In genomic region chr6:113238442-113238841, GRCm38 (mm10) we compare ENCODE assay signal across 8 mouse cellular contexts. TPM values are rescaled to one million over a fixed set of nuclear protein-coding genes. Genes with fewer than 3 reads are reported as not detected.
A peak's percentile ranks its signal among the peaks of the same experiment; 100 is the strongest.
DNase-seq lines count a peak whose midpoint lies in the region; ATAC-seq and TF ChIP-seq lines count a peak whose summit lies in the region.

No protein-coding gene starts in this region.

- intact Hi-C loops in gastrocnemius, adult 2 months (cut with DNase I) = loop anchor here (5.0 kb wide), 1 partner anchor 64 kb away; no protein-coding TSS in a partner anchor

- peak overlapping the region; percentile 92 for H3K4me3 ChIP-seq in gastrocnemius, adult 2 months
- H3K4me3 ChIP-seq in E14TG2a.4 (replicated peaks; ENCODE audit: low read length) = peak overlapping the region; percentile 100
- peak overlapping the region; percentile 98 for H3K4me3 ChIP-seq in forebrain, embryonic 12.5 days (replicated peaks)
- peak overlapping the region; percentile 92 for H3K4me3 ChIP-seq in limb, embryonic 13.5 days
- peak overlapping the region; percentile 75 for H3K4me3 ChIP-seq in midbrain, postnatal 0 days (ENCODE audit: low read depth, low read length)

- H3K4me1 ChIP-seq in E14TG2a.4 (replicated peaks; ENCODE audit: low read depth, low read length) = peaks cover 29% of the 10 kb centered on the region
- H3K4me1 ChIP-seq in forebrain, embryonic 12.5 days = peaks cover 19% of the 10 kb centered on the region
- H3K4me1 ChIP-seq in limb, embryonic 13.5 days = peaks cover 18% of the 10 kb centered on the region
- H3K4me1 ChIP-seq in midbrain, postnatal 0 days (ENCODE audit: insufficient read depth, low read length) = 0 out of 2 replicates have a peak, but pooled peaks cover 4% of the 10 kb centered on the region

- H3K36me3 ChIP-seq in E14TG2a.4 (ENCODE audit: insufficient read depth, low read length) = peaks cover 35% of the 10 kb centered on the region
- H3K36me3 ChIP-seq in forebrain, embryonic 12.5 days (replicated peaks) = peaks cover 21% of the 10 kb centered on the region
- peaks cover 28% of the 10 kb centered on the region for H3K36me3 ChIP-seq in limb, embryonic 13.5 days
- 0 out of 2 replicates have a peak, but pooled peaks cover 4% of the 10 kb centered on the region for H3K36me3 ChIP-seq in midbrain, postnatal 0 days (ENCODE audit: insufficient read depth, low read length)

- H3K4me2 ChIP-seq in forebrain, embryonic 12.5 days = peak overlapping the region; percentile 93
- peak overlapping the region; percentile 95 for H3K4me2 ChIP-seq in limb, embryonic 13.5 days (replicated peaks)
- peak overlapping the region; percentile 91 for H3K4me2 ChIP-seq in midbrain, postnatal 0 days (ENCODE audit: low read depth, low read length, poor library complexity, severe bottlenecking)

- no peak for ATAC-seq in forebrain, embryonic 12.5 days (ENCODE audit: low FRiP score)
- ATAC-seq in limb, embryonic 13.5 days (ENCODE audit: low FRiP score, low read depth) = no peak
- ATAC-seq in midbrain, postnatal 0 days (ENCODE audit: low FRiP score) = no peak

- no peak for TF ChIP-seq CTCF in gastrocnemius, adult 2 months (IDR thresholded peaks at IDR 0.05)
- no peak for TF ChIP-seq CTCF in E14TG2a.4 (conservative IDR thresholded peaks at IDR 0.05; ENCODE audit: low read length)
- TF ChIP-seq CTCF in midbrain, postnatal 0 days (IDR thresholded peaks at IDR 0.05) = no peak

- DNase-seq in gastrocnemius, adult 2 months = no peak
- no peak for DNase-seq in gastrocnemius, postnatal 10 days
- no peak for DNase-seq in midbrain, postnatal 0 days (ENCODE audit: low spot score)
- no peak for DNase-seq in gastrocnemius, postnatal 4 days (ENCODE audit: low spot score in 2 of 2)
- DNase-seq in cerebellum, adult 8-10 months = no peak

- peak overlapping the region; percentile 86 for H3K9ac ChIP-seq in forebrain, embryonic 12.5 days
- peak overlapping the region; percentile 83 for H3K9ac ChIP-seq in limb, embryonic 13.5 days
- peak overlapping the region; percentile 61 for H3K9ac ChIP-seq in midbrain, postnatal 0 days (replicated peaks; ENCODE audit: low read length, poor library complexity, severe bottlenecking)

- 45% methylated on average over 6 of the region's 6 CpGs for WGBS in forebrain, embryonic 12.5 days
- 37% methylated on average over 6 of the region's 6 CpGs for WGBS in limb, embryonic 13.5 days
- 43% methylated on average over 6 of the region's 6 CpGs for WGBS in midbrain, postnatal 0 days

- H3K9me3 ChIP-seq in E14TG2a.4 (ENCODE audit: low read length) = no peaks in the 10 kb centered on the region
- H3K9me3 ChIP-seq in forebrain, embryonic 12.5 days = no peaks in the 10 kb centered on the region
- no peaks in the 10 kb centered on the region for H3K9me3 ChIP-seq in limb, embryonic 13.5 days
- no peaks in the 10 kb centered on the region for H3K9me3 ChIP-seq in midbrain, postnatal 0 days (ENCODE audit: low read length)

- peak overlapping the region; percentile 93 for H3K27ac ChIP-seq in gastrocnemius, adult 2 months
- H3K27ac ChIP-seq in forebrain, embryonic 12.5 days = no peak overlapping the region
- H3K27ac ChIP-seq in limb, embryonic 13.5 days = no peak overlapping the region
- no peak overlapping the region for H3K27ac ChIP-seq in midbrain, postnatal 0 days (ENCODE audit: low read depth, low read length)

- no peaks in the 10 kb centered on the region for H3K27me3 ChIP-seq in E14TG2a.4 (ENCODE audit: insufficient read depth, low read length)
- no peaks in the 10 kb centered on the region for H3K27me3 ChIP-seq in forebrain, embryonic 12.5 days
- H3K27me3 ChIP-seq in limb, embryonic 13.5 days = no peaks in the 10 kb centered on the region
- no peaks in the 10 kb centered on the region for H3K27me3 ChIP-seq in midbrain, postnatal 0 days (ENCODE audit: insufficient read depth, low read length)

RNA-seq across cellular contexts. Expression of gene Mtmr14, which starts 0.8 kb away (rescaled TPM):
- total RNA-seq in gastrocnemius, adult 2 months (2021) = 10 to 100 TPM; 14.9 to 16.0 TPM
- 10 to 100 TPM; 11.9 to 13.2 TPM for total RNA-seq in gastrocnemius, postnatal 10 days (2021)
- polyA plus RNA-seq in forebrain, embryonic 12.5 days (2016; fragmentation: Nextera tagmentation; extraction: Ambion mirVana) = 46.2 and 50.0 TPM in 2 replicates
- 34.8 and 37.8 TPM in 2 replicates for polyA plus RNA-seq in limb, embryonic 13.5 days (2015; fragmentation: Nextera tagmentation; extraction: Ambion mirVana)
- 39.0 and 42.5 TPM in 2 replicates for total RNA-seq in midbrain, postnatal 0 days (2014; rRNA removed)
- polyA plus RNA-seq in midbrain, postnatal 0 days (2015; fragmentation: Nextera tagmentation; extraction: Ambion mirVana) = 29.4 and 30.5 TPM in 2 replicates
- 10 to 100 TPM; 15.5 to 16.9 TPM for total RNA-seq in gastrocnemius, postnatal 4 days (2021)

RNA-seq across cellular contexts. Expression of gene Lhfpl4, which starts 43.3 kb away (rescaled TPM):
- under 1 TPM; 0.39 to 0.54 TPM for total RNA-seq in gastrocnemius, adult 2 months (2021)
- total RNA-seq in gastrocnemius, postnatal 10 days (2021) = under 1 TPM; 0.75 to 0.81 TPM
- 30.6 and 35.4 TPM in 2 replicates for polyA plus RNA-seq in forebrain, embryonic 12.5 days (2016; fragmentation: Nextera tagmentation; extraction: Ambion mirVana)
- 0.80 and 1.1 TPM in 2 replicates for polyA plus RNA-seq in limb, embryonic 13.5 days (2015; fragmentation: Nextera tagmentation; extraction: Ambion mirVana)
- total RNA-seq in midbrain, postnatal 0 days (2014; rRNA removed) = 81.3 and 92.6 TPM in 2 replicates
- polyA plus RNA-seq in midbrain, postnatal 0 days (2015; fragmentation: Nextera tagmentation; extraction: Ambion mirVana) = 56.6 and 66.1 TPM in 2 replicates
- 1 to 10 TPM in 1 of 2 experiments, under 1 TPM in 1; 0.91 to 1.0 TPM for total RNA-seq in gastrocnemius, postnatal 4 days (2021)

RNA-seq across cellular contexts. Expression of gene Cpne9, which starts 43.7 kb away (rescaled TPM):
- not detected for total RNA-seq in gastrocnemius, adult 2 months (2021)
- under 1 TPM in 1 of 2 experiments, not detected in 1; 0.23 TPM for total RNA-seq in gastrocnemius, postnatal 10 days (2021)
- 0.22 and 0.34 TPM in 2 replicates for polyA plus RNA-seq in forebrain, embryonic 12.5 days (2016; fragmentation: Nextera tagmentation; extraction: Ambion mirVana)
- polyA plus RNA-seq in limb, embryonic 13.5 days (2015; fragmentation: Nextera tagmentation; extraction: Ambion mirVana) = 0.32 and 0.38 TPM in 2 replicates
- 10.3 and 23.4 TPM in 2 replicates for total RNA-seq in midbrain, postnatal 0 days (2014; rRNA removed)
- 7.9 and 9.1 TPM in 2 replicates for polyA plus RNA-seq in midbrain, postnatal 0 days (2015; fragmentation: Nextera tagmentation; extraction: Ambion mirVana)
- under 1 TPM in 1 of 2 experiments, not detected in 1; 0.36 TPM for total RNA-seq in gastrocnemius, postnatal 4 days (2021)

Comparison
In these comparisons a context has a peak if more than half of its experiments do, and no peak if none do; other contexts are left out.
1. RNA of gene Lhfpl4, which starts 43.3 kb away (total RNA-seq): 81.3 to 92.6 TPM in midbrain, postnatal 0 days; 0.91 to 1.0 TPM in gastrocnemius, postnatal 4 days, 0.75 to 0.81 TPM in gastrocnemius, postnatal 10 days and 0.39 to 0.54 TPM in gastrocnemius, adult 2 months; every median in the first group is over 10 times any median in the second.
2. Peak in every context shown above with its lines, with median percentiles within 50 percentile points of each other: H3K4me3 ChIP-seq, H3K4me2 ChIP-seq and H3K9ac ChIP-seq.